Mouse (Mus musculus) MEL (cell line): ENCODE measurements at regions not wholly inside any gene's neighbourhood (a gene's known extent, or its start where the extent isn't known, plus 50 kb on each side); places are given as distances from the start of the nearest gene placed in this dataset.

Source experiments
- DNase-seq: peaks from one replicate; pipeline ENCODE4 v3.0.0; 2011; ENCODE audit warnings: low read depth, low spot score
- H3K27ac ChIP-seq: 2 replicates; pipeline ENCODE4 v1.5.1; 2012; ENCODE audit warnings: low read depth, mild to moderate bottlenecking, control low read depth, low read length, moderate library complexity; ENCODE audit not compliant: control insufficient read depth
- H3K27me3 ChIP-seq, 2 experiments: fragments of 150-350 bp in 1 of 2; sonication (generic) in 1 of 2; 2 replicates each; pipeline ENCODE4 v1.6.1; 2012; ENCODE audit warnings: low read length in 2 of 2, mild to moderate bottlenecking in 2 of 2, improper control_type of control experiment in 1 of 2, moderate library complexity in 1 of 2; ENCODE audit not compliant: insufficient read depth in 2 of 2, control insufficient read depth in 1 of 2
- H3K36me3 ChIP-seq, 2 experiments: 2 replicates each; pipeline ENCODE4 v1.6.1; 2012 to 2014; ENCODE audit warnings: low read length in 2 of 2, improper control_type of control experiment in 1 of 2, inconsistent platforms in 1 of 2, mild to moderate bottlenecking in 1 of 2; ENCODE audit not compliant: insufficient read depth in 2 of 2, control insufficient read depth in 1 of 2
- H3K4me1 ChIP-seq, 2 experiments: fragments of 150-350 bp in 1 of 2; sonication (generic) in 1 of 2; 2 replicates each; pipeline ENCODE4 v1.6.1; 2012; ENCODE audit warnings: low read length in 2 of 2, improper control_type of control experiment in 1 of 2, mild to moderate bottlenecking in 1 of 2; ENCODE audit not compliant: insufficient read depth in 2 of 2, control insufficient read depth in 1 of 2
- H3K4me3 ChIP-seq, 2 experiments: fragments of 150-350 bp in 1 of 2; sonication (generic) in 1 of 2; 2 replicates each; pipeline ENCODE4 v1.5.1; 2012; ENCODE audit warnings: low read depth in 2 of 2, low read length in 2 of 2, mild to moderate bottlenecking in 2 of 2, moderate library complexity in 2 of 2, control low read depth in 1 of 2, improper control_type of control experiment in 1 of 2; ENCODE audit not compliant: control insufficient read depth in 1 of 2, insufficient read depth in 1 of 2
- H3K79me2 ChIP-seq: 2 replicates; pipeline ENCODE4 v1.6.1; 2012; ENCODE audit warnings: mild to moderate bottlenecking, low read length, moderate library complexity; ENCODE audit not compliant: control insufficient read depth, poor library complexity, insufficient read depth
- H3K9ac ChIP-seq: 2 replicates; pipeline ENCODE4 v1.6.1; 2012; ENCODE audit warnings: low read depth, mild to moderate bottlenecking, control low read depth, low read length, moderate library complexity; ENCODE audit not compliant: control insufficient read depth, poor library complexity, severe bottlenecking
- H3K9me3 ChIP-seq: fragments of 150-350 bp; sonication (generic); replicated peaks from 2 replicates; pipeline ENCODE4 v1.6.1; 2012; ENCODE audit warnings: mild to moderate bottlenecking, low read length, improper control_type of control experiment, moderate library complexity; ENCODE audit not compliant: insufficient read depth
- BHLHE40 ChIP-seq: IDR thresholded peaks from 2 replicates; pipeline ENCODE4 v1.6.1; 2012; ENCODE audit warnings: low read depth, mild to moderate bottlenecking, inconsistent platforms, low read length, improper control_type of control experiment, borderline replicate concordance
- CTCF ChIP-seq, 3 experiments: IDR thresholded peaks in 2 of 3; conservative IDR thresholded peaks in 1 of 3; 2 replicates each; pipeline ENCODE4 v1.5.1; 2011 to 2012; ENCODE audit warnings: low read length in 3 of 3, low read depth in 2 of 3, mild to moderate bottlenecking in 2 of 3, improper control_type of control experiment in 1 of 3, inconsistent platforms in 1 of 3, mixed read lengths in 1 of 3, moderate library complexity in 1 of 3; ENCODE audit not compliant: control insufficient read depth in 1 of 3, insufficient read depth in 1 of 3, poor library complexity in 1 of 3, severe bottlenecking in 1 of 3
- ETS1 ChIP-seq: IDR thresholded peaks from 2 replicates; pipeline ENCODE4 v1.6.1; 2012; ENCODE audit warnings: low read depth, mild to moderate bottlenecking, inconsistent platforms, low read length, improper control_type of control experiment, moderate library complexity
- HCFC1 ChIP-seq: IDR thresholded peaks from 2 replicates; pipeline ENCODE4 v1.6.1; 2012; ENCODE audit warnings: low read depth, mild to moderate bottlenecking, inconsistent platforms, low read length, improper control_type of control experiment, moderate library complexity
- KAT2A ChIP-seq: conservative IDR thresholded peaks from 2 replicates; pipeline ENCODE4 v1.6.1; 2012; ENCODE audit warnings: low read depth, low read length, improper control_type of control experiment, inconsistent platforms
- MEF2A ChIP-seq: IDR thresholded peaks from 2 replicates; pipeline ENCODE4 v1.6.1; 2014; ENCODE audit warnings: low read depth, mild to moderate bottlenecking, inconsistent platforms, low read length, improper control_type of control experiment; ENCODE audit not compliant: poor library complexity, insufficient replicate concordance, severe bottlenecking; ENCODE audit errors: extremely low read depth
- MYB ChIP-seq: IDR thresholded peaks from 2 replicates; pipeline ENCODE4 v1.6.1; 2011; ENCODE audit warnings: mild to moderate bottlenecking, low read depth, low read length, improper control_type of control experiment
- NELFE ChIP-seq: IDR thresholded peaks from 2 replicates; pipeline ENCODE4 v1.6.1; 2011; ENCODE audit warnings: low read depth, low read length, improper control_type of control experiment
- NRF1 ChIP-seq: IDR thresholded peaks from 2 replicates; pipeline ENCODE4 v1.6.1; 2014; ENCODE audit warnings: low read depth, mild to moderate bottlenecking, inconsistent platforms, low read length, improper control_type of control experiment, moderate library complexity; ENCODE audit not compliant: poor library complexity, insufficient read depth, severe bottlenecking
- POLR2A ChIP-seq, 2 experiments: IDR thresholded peaks; 2 replicates each; pipeline ENCODE4 v1.6.1; 2011 to 2012; ENCODE audit warnings: low read length in 2 of 2, mild to moderate bottlenecking in 2 of 2, control low read depth in 1 of 2, improper control_type of control experiment in 1 of 2, low read depth in 1 of 2, moderate library complexity in 1 of 2; ENCODE audit not compliant: control insufficient read depth in 1 of 2, insufficient read depth in 1 of 2, poor library complexity in 1 of 2
- POLR2AphosphoS5 ChIP-seq: IDR thresholded peaks from 2 replicates; pipeline ENCODE4 v1.6.1; 2012; ENCODE audit warnings: low read depth, borderline replicate concordance, mild to moderate bottlenecking, inconsistent platforms, low read length, moderate library complexity, mixed read lengths
- RCOR1 ChIP-seq: IDR thresholded peaks from 2 replicates; pipeline ENCODE4 v1.6.1; 2012; ENCODE audit warnings: low read depth, mild to moderate bottlenecking, inconsistent platforms, low read length, improper control_type of control experiment
- TAL1 ChIP-seq: IDR thresholded peaks from 2 replicates; pipeline ENCODE4 v1.6.1; 2012; ENCODE audit warnings: mild to moderate bottlenecking, inconsistent platforms, low read length, moderate library complexity, mixed read lengths
- USF2 ChIP-seq, 2 experiments: IDR thresholded peaks; 2 replicates each; pipeline ENCODE4 v1.6.1; 2011 to 2012; ENCODE audit warnings: improper control_type of control experiment in 2 of 2, low read length in 2 of 2, borderline replicate concordance in 1 of 2, inconsistent platforms in 1 of 2, low read depth in 1 of 2, mild to moderate bottlenecking in 1 of 2; ENCODE audit not compliant: insufficient read depth in 1 of 2
- ZMIZ1 ChIP-seq: IDR thresholded peaks from 2 replicates; pipeline ENCODE4 v1.6.1; 2012; ENCODE audit warnings: low read depth, mild to moderate bottlenecking, inconsistent platforms, low read length, improper control_type of control experiment, moderate library complexity

DNA sequence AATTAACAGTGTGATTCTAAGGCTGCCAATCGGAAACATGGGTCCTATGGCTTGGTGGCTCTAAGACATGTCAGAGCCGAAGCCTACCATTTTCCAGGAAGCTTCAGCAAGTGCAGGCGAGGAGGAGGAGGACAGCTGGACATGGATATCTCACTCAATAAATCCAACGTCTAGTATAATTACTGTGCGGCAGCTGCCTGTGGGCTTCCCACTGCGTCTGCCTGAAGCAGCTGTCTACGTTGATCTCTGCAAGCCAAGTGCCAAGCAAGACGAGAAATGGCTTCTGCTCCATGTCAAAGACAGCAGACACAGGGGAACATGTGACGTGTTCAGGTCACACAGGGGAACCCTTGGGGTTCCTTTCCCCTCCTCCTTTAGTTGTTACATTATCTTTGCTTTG is 279.2 kb downstream of the Prdm2 start:
- Histone ChIP-seq H3K27me3 (no peaks in the 10 kb centered on the region), H3K79me2 (no peaks in the 10 kb centered on the region), H3K36me3 (no peaks in the 10 kb centered on the region), H3K4me3 (no peak overlapping the region), H3K27ac (no peak overlapping the region), H3K9ac (no peak overlapping the region), H3K4me1 (no peaks in the 10 kb centered on the region), H3K9me3 (no peaks in the 10 kb centered on the region)
- no peak for DNase-seq
- TF ChIP-seq RCOR1 (no peak), NELFE (no peak), ZMIZ1 (no peak), TAL1 (no peak), USF2 (IDR thresholded peaks at IDR 0.05; ENCODE audit: borderline replicate concordance in 1 of 2, insufficient read depth in 1 of 2, low read depth in 1 of 2, low read length in 2 of 2) (no peak), MYB (no peak), POLR2AphosphoS5 (no peak), BHLHE40 (no peak), NRF1 (no peak), HCFC1 (no peak), MEF2A (no peak)

DNA sequence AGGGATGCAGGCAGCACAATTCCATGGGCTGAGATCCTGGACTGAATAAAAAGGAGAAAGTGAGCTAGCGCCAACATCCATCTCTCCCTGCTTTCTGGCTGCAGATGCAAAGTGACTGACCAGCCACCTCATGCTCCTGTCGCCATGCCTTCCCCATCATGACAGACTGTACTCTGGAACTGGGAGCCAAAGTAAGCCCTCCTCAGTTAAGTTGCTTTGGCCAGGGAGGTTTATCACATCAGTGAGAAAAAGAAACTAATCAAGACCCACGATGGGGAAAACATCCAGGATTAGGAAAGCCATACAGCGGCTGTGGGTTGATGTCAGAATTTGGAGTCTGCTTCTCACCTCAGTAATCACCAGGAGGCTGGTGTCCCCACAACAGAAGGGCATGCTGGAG is 283.6 kb downstream of the Prdm2 start:
- Histone ChIP-seq H3K4me3 (no peak overlapping the region), H3K27me3 (no peaks in the 10 kb centered on the region), H3K9ac (no peak overlapping the region), H3K79me2 (no peaks in the 10 kb centered on the region), H3K27ac (no peak overlapping the region), H3K36me3 (no peaks in the 10 kb centered on the region), H3K9me3 (no peaks in the 10 kb centered on the region), H3K4me1 (no peaks in the 10 kb centered on the region)
- DNase-seq, result no peak
- TF ChIP-seq MYB (no peak), USF2 (IDR thresholded peaks at IDR 0.05; ENCODE audit: borderline replicate concordance in 1 of 2, insufficient read depth in 1 of 2, low read depth in 1 of 2, low read length in 2 of 2) (no peak), ETS1 (no peak), NRF1 (no peak), POLR2A (IDR thresholded peaks at IDR 0.05; ENCODE audit: control insufficient read depth in 1 of 2, insufficient read depth in 1 of 2, low read depth in 1 of 2, low read length in 2 of 2, poor library complexity in 1 of 2) (no peak), KAT2A (no peak), RCOR1 (no peak), CTCF (IDR thresholded peaks at IDR 0.05 in 2 of 3, conservative IDR thresholded peaks at IDR 0.05 in 1 of 3; ENCODE audit: control insufficient read depth in 1 of 3, insufficient read depth in 1 of 3, low read depth in 2 of 3, low read length in 3 of 3, poor library complexity in 1 of 3, severe bottlenecking in 1 of 3) (no peak), NELFE (no peak)
